Mouse (Mus musculus): ENCODE data around the gene Nipsnap3a. TPM values are rescaled to one million over a fixed set of nuclear protein-coding genes. Genes with fewer than 3 reads are reported as not detected.

Gene Nipsnap3a
- polyA plus RNA-seq (2015; fragmentation: Nextera tagmentation; extraction: Ambion mirVana): not detected in 2 replicates

DNA sequence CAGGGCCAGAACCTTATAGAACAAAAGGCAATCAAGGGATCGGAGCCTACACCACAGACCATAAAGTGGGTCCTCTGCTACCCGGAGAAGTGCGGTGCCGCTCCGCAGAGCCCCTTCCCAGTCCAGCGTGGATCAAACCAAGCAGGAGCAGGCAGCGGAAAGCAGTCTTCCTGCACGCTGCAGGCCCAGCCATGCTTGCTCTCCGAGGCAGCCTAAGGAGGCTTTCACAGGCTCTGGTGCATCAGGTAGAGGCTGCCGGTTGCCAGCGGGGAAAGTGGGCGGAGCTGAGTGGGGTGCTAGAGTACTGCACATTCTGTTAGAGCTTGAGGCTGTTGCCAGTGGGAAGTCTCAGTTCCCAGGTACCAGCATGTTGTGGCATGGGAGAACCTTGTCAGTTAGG lies at the start of gene Nipsnap3a:
TSS of gene Nipsnap3a (plus strand) at position 25 of the 400 bp plus-strand sequence.
- WGBS: 39% methylated on average over 12 of the region's 12 CpGs
- Histone ChIP-seq H3K27ac (no peak within 1 kb of the TSS), H3K4me2 (peak within 1 kb of the TSS; percentile 39), H3K9me3 (no peaks in the 10 kb centered on the region), H3K27me3 (0 out of 2 replicates have a peak, but pooled peaks cover 3% of the 10 kb centered on the region), H3K4me3 (no peak within 1 kb of the TSS; the same call in 1 of the 2 replicates), H3K9ac (peak within 1 kb of the TSS; percentile 2; the same call in 1 of the 2 replicates), H3K36me3 (no peaks in the 10 kb centered on the region), H3K4me1 (replicated peaks) (peaks cover 5% of the 10 kb centered on the region; the same call in 1 of the 2 replicates)
- 0 out of 2 replicates have a peak, but pooled peaks have one; percentile 52 for ATAC-seq (ENCODE audit: low FRiP score)

DNA sequence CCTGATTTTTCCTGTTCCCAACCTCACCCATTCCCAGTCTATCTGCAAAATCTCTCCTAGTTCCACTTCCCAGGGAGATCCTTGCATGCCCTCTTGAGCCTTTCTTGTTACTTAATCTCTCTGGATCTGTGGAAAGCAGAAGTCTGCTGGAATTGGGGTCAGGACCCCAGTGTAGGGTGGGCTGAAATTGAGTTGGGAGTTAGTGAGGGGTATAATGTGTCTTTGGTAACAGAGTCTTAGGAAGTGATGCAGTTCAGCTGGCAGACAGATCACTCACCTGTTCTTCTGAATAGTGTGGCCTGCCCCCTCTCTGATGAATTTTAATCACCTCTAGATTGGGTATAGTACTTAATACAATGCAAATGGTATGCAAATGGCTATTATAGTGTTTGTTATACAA lies 42.4 kb upstream of the Nipsnap3a start:
- Histone ChIP-seq H3K4me3 (no peak overlapping the region), H3K4me2 (no peak overlapping the region), H3K36me3 (no peaks in the 10 kb centered on the region), H3K9me3 (no peaks in the 10 kb centered on the region), H3K4me1 (replicated peaks) (no peaks in the 10 kb centered on the region), H3K27ac (no peak overlapping the region), H3K9ac (no peak overlapping the region), H3K27me3 (no peaks in the 10 kb centered on the region)
- ATAC-seq (ENCODE audit: low FRiP score): no peak

DNA sequence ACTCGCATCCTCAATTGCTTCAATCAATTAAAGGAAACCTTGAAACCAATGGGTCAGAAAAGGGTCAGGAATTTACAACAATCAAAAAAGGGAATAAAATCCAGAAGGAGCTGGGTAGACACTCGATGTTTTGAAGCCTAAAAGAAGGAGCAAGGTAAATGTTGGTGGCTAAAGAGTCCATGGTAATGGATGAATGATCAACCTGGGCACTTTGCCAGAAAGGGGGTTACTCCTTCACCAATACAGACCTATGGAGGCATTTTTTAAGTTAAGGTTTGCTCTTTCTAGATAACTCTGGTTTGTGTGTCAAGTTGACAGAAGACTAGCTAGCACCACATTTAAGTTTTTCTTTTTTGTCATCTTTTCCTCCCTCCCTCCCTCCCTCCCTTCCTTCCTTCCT lies 40.1 kb upstream of the Nipsnap3a start:
- 74% methylated on average over 2 of the region's 2 CpGs for WGBS
- Histone ChIP-seq H3K9ac (no peak overlapping the region), H3K4me3 (no peak overlapping the region), H3K27me3 (no peaks in the 10 kb centered on the region), H3K9me3 (no peaks in the 10 kb centered on the region), H3K36me3 (no peaks in the 10 kb centered on the region), H3K4me1 (replicated peaks) (no peaks in the 10 kb centered on the region), H3K4me2 (no peak overlapping the region), H3K27ac (no peak overlapping the region)
- ATAC-seq (ENCODE audit: low FRiP score): no peak

DNA sequence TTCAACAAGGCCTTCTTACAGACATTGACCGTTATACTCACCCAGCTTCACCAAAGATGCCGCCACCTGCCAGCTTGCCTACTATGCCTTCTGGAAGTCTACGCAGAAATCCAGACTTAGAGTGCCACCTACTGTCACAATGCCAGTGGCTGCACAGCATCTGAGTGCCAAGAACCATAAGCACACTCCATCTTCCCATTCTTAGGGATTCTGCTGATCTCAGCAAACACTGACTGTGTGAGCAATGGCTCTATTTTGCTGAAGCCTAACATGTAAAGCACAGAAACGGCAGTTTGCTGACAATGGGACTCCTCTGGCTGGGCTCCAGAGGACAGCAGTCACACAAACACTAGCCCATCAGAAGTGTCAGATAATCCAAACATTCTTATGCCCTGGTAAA lies 30.4 kb upstream of the Nipsnap3a start:
- no peak overlapping the region for H3K4me3 ChIP-seq
- no peaks in the 10 kb centered on the region for H3K36me3 ChIP-seq
- no peak overlapping the region for H3K9ac ChIP-seq
- ATAC-seq (ENCODE audit: low FRiP score): peak; percentile 74
- 34% methylated on average over 4 of the region's 4 CpGs for WGBS
- no peak overlapping the region for H3K27ac ChIP-seq
- H3K4me1 ChIP-seq (replicated peaks): no peaks in the 10 kb centered on the region
- no peaks in the 10 kb centered on the region for H3K9me3 ChIP-seq
- no peak overlapping the region for H3K4me2 ChIP-seq
- no peaks in the 10 kb centered on the region for H3K27me3 ChIP-seq

DNA sequence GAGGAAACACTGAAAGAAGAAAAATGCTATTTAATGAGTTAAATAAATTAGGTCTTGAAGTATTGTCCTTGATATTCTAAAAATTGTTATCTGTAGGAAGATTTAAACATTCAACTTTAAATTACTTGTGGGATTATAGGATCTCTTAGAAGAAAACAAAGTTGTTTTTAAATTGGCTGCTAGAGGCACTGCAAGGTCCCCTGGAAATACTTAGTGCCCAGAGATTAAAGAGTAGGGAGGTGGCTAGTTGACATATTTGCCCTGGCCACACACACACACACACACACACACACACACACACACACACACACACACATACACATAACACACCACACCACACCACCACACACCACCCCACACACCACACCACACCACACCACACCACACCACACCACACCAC lies 24.8 kb upstream of the Nipsnap3a start, which contains the start of gene Olfr270:
TSS of gene Olfr270 (plus strand) at position 301 of the 400 bp plus-strand sequence.
- no peaks in the 10 kb centered on the region for H3K4me1 ChIP-seq (replicated peaks)
- H3K9me3 ChIP-seq: no peaks in the 10 kb centered on the region
- no peak within 1 kb of the TSS for H3K4me2 ChIP-seq
- H3K36me3 ChIP-seq: no peaks in the 10 kb centered on the region
- no peak within 1 kb of the TSS for H3K9ac ChIP-seq
- ATAC-seq (ENCODE audit: low FRiP score): no peak
- H3K4me3 ChIP-seq: no peak within 1 kb of the TSS
- no peak within 1 kb of the TSS for H3K27ac ChIP-seq
- H3K27me3 ChIP-seq: no peaks in the 10 kb centered on the region

DNA sequence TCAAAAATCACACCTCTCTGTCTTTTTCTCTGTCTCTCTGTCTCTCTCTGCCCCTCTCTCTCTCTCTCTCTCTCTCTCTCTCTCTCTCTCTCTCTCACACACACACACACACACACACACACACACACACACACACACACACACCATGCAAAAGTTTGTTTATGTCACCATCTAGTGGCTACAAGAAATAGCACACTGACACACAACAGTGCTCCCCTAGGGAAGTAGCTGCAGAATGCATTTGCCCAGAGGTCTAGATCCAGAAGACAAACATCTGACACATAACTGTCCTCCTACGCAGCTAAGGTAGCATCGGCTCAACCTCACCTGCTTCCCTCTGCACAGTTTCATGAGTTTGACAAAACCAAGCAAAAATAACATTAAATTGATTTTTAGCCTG lies 3.9 kb upstream of the Nipsnap3a start:
- ATAC-seq (ENCODE audit: low FRiP score): peak; percentile 62; the same call in 1 of the 2 replicates
- WGBS: 65% methylated on average over 2 of the region's 2 CpGs

DNA sequence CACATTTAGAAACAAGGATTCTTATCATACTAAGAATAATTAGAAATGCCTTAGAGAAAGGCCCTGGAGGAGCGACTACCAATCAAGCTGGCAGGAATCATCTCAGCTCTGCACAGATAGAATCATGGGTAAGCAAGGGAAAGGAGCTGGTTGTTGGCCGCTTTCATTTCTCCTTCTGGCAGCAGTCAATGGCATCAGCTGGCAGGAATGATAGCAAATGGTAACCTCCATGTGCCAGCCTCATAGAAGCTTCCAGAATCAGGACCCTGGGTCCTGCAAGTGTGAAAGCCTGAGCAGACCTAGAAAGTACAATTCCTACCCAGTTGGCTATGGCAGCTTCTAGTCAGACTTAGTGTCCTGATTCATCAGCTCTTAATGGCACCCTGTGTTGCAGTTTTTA lies 2.8 kb upstream of the Nipsnap3a start:
- 94% methylated on average over 2 of the region's 2 CpGs for WGBS
- Histone ChIP-seq H3K36me3 (no peaks in the 10 kb centered on the region), H3K4me3 (no peak overlapping the region), H3K4me1 (replicated peaks) (peaks cover 5% of the 10 kb centered on the region; the same call in 1 of the 2 replicates), H3K9ac (no peak overlapping the region), H3K27ac (no peak overlapping the region), H3K9me3 (no peaks in the 10 kb centered on the region), H3K4me2 (no peak overlapping the region), H3K27me3 (0 out of 2 replicates have a peak, but pooled peaks cover 3% of the 10 kb centered on the region)
- ATAC-seq (ENCODE audit: low FRiP score): no peak

More for the DNA sequence above, 3.9 kb upstream of the Nipsnap3a start:
- no peak overlapping the region for H3K9ac ChIP-seq
- 0 out of 2 replicates have a peak, but pooled peaks cover 3% of the 10 kb centered on the region for H3K27me3 ChIP-seq
- H3K4me2 ChIP-seq: no peak overlapping the region
- H3K4me1 ChIP-seq (replicated peaks): peaks cover 5% of the 10 kb centered on the region; the same call in 1 of the 2 replicates
- no peaks in the 10 kb centered on the region for H3K9me3 ChIP-seq
- no peaks in the 10 kb centered on the region for H3K36me3 ChIP-seq
- H3K27ac ChIP-seq: no peak overlapping the region
- no peak overlapping the region for H3K4me3 ChIP-seq

DNA sequence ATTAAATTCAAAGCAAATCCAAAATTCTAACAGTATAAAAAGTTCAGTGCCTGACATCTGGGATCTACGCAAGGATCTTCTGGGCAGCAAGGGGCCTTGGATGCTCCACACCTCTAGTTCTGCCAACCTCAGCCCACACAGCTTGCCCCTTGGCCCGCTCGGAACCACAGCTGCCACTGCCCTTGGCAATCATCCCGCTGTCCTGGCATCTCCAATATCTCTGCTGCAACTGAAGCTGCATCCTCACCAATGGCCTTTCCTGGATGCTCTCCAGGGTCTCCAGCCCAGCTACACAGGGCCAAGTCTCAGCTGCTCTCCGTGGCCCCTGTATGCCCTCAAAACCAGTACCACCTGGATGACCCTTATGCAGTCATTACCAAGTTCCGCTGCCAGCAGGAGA lies 10.4 kb downstream of the Nipsnap3a start:
- Histone ChIP-seq H3K4me1 (replicated peaks) (no peaks in the 10 kb centered on the region), H3K27ac (no peak overlapping the region), H3K9ac (no peak overlapping the region), H3K36me3 (no peaks in the 10 kb centered on the region), H3K4me3 (no peak overlapping the region), H3K9me3 (no peaks in the 10 kb centered on the region), H3K27me3 (no peaks in the 10 kb centered on the region), H3K4me2 (no peak overlapping the region)
- no peak for ATAC-seq (ENCODE audit: low FRiP score)
- 97% methylated on average over 6 of the region's 6 CpGs for WGBS

DNA sequence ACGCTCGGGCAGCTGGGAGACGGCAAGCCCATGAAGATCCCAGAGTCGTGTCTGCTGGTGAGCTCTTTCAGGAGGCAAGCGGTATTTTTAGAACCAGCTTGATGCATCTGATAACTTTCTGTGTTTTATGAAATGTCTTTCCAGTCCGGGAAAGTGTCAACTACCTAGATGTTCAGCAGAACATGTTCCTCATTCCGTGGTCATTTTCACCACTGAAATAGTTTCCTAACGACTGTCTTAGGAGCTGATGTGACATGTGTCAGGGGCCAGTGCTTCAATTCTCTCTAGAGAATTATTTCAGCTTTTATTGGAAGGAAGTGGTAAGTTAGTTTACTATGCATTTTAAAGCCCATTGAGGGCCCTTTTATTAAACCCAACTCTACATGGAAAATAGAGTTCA lies 11.1 kb downstream of the Nipsnap3a start:
- no peaks in the 10 kb centered on the region for H3K27me3 ChIP-seq
- H3K4me3 ChIP-seq: no peak overlapping the region
- H3K9me3 ChIP-seq: no peaks in the 10 kb centered on the region
- no peak overlapping the region for H3K27ac ChIP-seq
- WGBS: 91% methylated on average over 8 of the region's 8 CpGs
- H3K36me3 ChIP-seq: no peaks in the 10 kb centered on the region
- H3K9ac ChIP-seq: no peak overlapping the region
- no peak for ATAC-seq (ENCODE audit: low FRiP score)
- H3K4me1 ChIP-seq (replicated peaks): no peaks in the 10 kb centered on the region
- no peak overlapping the region for H3K4me2 ChIP-seq

DNA sequence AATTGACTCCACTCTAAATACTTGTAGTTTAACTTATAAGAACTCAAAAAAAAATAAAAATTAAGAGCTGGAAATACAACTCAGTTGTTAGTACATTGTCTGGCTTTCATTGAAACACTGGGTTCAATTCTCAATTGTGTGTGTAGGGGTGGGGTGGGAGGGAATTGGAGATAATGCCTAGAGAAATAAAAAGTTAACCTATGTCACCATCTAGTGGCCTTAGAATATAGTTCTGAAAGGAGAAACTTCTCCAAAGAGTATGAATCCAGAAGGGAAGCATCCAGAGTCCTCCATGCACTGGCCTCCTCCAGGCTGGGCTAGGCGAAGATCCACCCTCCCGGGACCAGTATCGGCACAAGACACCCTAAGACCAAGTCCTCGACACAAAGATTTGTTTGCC lies 20.1 kb downstream of the Nipsnap3a start:
- H3K4me1 ChIP-seq (replicated peaks): peaks cover 5% of the 10 kb centered on the region
- H3K4me3 ChIP-seq: no peak overlapping the region
- H3K27me3 ChIP-seq: no peaks in the 10 kb centered on the region
- ATAC-seq (ENCODE audit: low FRiP score): no peak
- no peak overlapping the region for H3K9ac ChIP-seq
- 0 out of 2 replicates have a peak, but pooled peaks cover 1% of the 10 kb centered on the region for H3K36me3 ChIP-seq
- no peaks in the 10 kb centered on the region for H3K9me3 ChIP-seq
- H3K27ac ChIP-seq: no peak overlapping the region
- H3K4me2 ChIP-seq: no peak overlapping the region
- 77% methylated on average over 4 of the region's 4 CpGs for WGBS

DNA sequence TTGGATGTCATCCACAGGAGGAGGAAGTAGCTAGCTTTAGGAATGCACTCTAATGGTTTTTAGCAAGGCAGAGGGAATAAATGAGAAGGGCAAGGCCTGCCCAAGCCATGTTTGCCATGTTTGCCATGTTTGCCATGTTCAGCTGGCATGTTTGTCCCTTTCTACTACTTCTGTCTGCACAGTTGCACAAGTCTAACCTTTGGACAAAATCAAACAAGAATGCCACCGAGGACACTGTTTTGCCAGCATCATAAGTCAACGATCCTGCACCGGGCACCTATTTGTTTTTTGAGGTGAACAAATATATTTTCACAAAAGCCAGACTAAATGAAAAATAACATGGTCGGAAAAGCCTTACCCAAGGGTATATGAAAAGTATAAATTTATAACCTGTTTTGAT lies 20.8 kb downstream of the Nipsnap3a start:
- WGBS: 88% methylated on average over 4 of the region's 4 CpGs
- H3K4me3 ChIP-seq: no peak overlapping the region
- no peak overlapping the region for H3K27ac ChIP-seq
- peaks cover 5% of the 10 kb centered on the region for H3K4me1 ChIP-seq (replicated peaks)
- no peak overlapping the region for H3K9ac ChIP-seq
- peaks cover 8% of the 10 kb centered on the region for H3K36me3 ChIP-seq
- no peak for ATAC-seq (ENCODE audit: low FRiP score)
- no peak overlapping the region for H3K4me2 ChIP-seq
- no peaks in the 10 kb centered on the region for H3K9me3 ChIP-seq
- no peaks in the 10 kb centered on the region for H3K27me3 ChIP-seq

DNA sequence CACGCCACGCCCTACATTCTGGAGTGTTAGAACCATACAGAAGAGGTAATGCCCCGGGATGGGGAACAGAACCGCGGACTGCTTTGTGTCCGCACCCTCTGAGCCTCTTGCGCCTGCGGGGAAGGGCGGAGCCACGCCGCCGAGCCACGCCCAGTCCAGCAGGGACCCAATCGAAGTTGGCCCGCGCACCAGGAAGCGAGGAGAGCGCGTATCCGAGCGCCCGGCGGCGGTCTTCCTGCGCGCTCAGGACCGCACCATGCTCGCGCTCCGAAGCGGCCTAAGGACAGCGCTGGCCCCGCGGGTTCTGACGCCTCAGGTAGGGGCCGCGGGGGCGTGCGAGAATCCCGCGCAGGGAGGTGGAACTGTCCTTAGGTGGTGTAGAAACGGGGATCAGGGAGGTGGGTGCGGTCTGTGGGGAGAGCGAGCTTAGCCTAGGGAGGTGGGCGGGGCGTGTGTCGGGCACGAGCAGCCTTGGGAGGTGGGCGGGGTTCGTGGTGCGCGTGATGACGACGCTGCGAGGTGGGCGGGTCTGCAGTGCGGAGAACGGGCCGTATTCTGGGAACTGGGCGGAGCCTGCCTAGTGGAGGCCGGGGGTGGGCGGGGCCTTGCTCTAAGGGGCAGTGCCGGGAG lies 22.8 kb downstream of the Nipsnap3a start, which contains the start of gene Nipsnap3b:
TSS of gene Nipsnap3b (plus strand) at position 149 of the 630 bp plus-strand sequence.
- H3K4me1 ChIP-seq (replicated peaks): peaks cover 5% of the 10 kb centered on the region
- H3K27ac ChIP-seq: peak within 1 kb of the TSS; percentile 92
- ATAC-seq (ENCODE audit: low FRiP score): peak; percentile 94
- peaks cover 25% of the 10 kb centered on the region for H3K36me3 ChIP-seq
- peaks cover 8% of the 10 kb centered on the region; the same call in 1 of the 2 replicates for H3K9me3 ChIP-seq
- H3K4me2 ChIP-seq: peak within 1 kb of the TSS; percentile 64
- no peaks in the 10 kb centered on the region for H3K27me3 ChIP-seq
- under 1% methylated on average over 63 of the region's 63 CpGs for WGBS
- peak within 1 kb of the TSS; percentile 71 for H3K4me3 ChIP-seq
- H3K9ac ChIP-seq: peak within 1 kb of the TSS; percentile 78

DNA sequence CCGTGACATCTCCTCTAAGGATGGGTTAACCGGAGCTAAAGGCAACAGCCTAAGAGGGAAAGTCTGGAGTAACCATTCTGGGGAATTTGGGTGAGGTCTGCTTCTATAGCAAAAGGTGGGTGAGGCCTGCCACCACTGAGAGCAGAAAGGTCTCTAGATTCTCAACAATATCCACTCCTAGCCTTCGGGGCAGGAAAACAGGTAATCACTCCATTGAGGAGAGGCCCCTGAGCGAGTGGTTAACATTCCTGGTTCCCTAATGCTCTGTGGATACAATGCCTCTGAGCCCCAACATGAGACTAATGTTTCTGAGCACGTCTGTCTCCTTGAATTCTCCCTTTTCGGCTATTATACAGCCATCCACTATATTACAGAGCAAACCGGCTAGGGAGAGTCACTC lies 25.3 kb downstream of the Nipsnap3a start:
- Histone ChIP-seq H3K4me2 (no peak overlapping the region), H3K9ac (no peak overlapping the region), H3K9me3 (peaks cover 10% of the 10 kb centered on the region; the same call in 1 of the 2 replicates), H3K4me1 (replicated peaks) (peaks cover 5% of the 10 kb centered on the region), H3K27ac (no peak overlapping the region), H3K4me3 (no peak overlapping the region), H3K36me3 (peaks cover 42% of the 10 kb centered on the region), H3K27me3 (no peaks in the 10 kb centered on the region)
- ATAC-seq (ENCODE audit: low FRiP score): no peak
- 94% methylated on average over 7 of the region's 7 CpGs for WGBS
